Mouse (Mus musculus): ENCODE measurements around the gene Glrx. TPM values are rescaled to one million over a fixed set of nuclear protein-coding genes. Genes with fewer than 3 reads are reported as not detected.

The Glrx gene
- total and polyA plus RNA-seq, 3 experiments, result 21.2 to 65.5 (median 53.3) TPM

- DNase-seq (ENCODE audit: extremely low read depth), result no peak
- H3K4me1 ChIP-seq (ENCODE audit: control insufficient read depth in 1 of 2, insufficient read depth in 2 of 2), result peaks cover 4 to 32% of the 10 kb centered on the region in 2 experiments; a peak in 3 of 4 replicates
- in situ Hi-C loops (cut with MboI; ENCODE audit: low pct_ligation_motif_present, low pct_unique_long_range_greater_than_20kb, low sequenced_read_pairs) (loop anchor here (5.0 to 25.0 kb wide), 2 partner anchors 658 to 1018 kb away; no protein-coding TSS in a partner anchor), dilution Hi-C loops (cut with MboI; ENCODE audit: extremely low pct_ligation_motif_present, extremely low pct_unique_long_range_greater_than_20kb, low sequenced_read_pairs) (no loop called here)
- H3K27me3 ChIP-seq (replicated peaks), result no peaks in the 10 kb centered on the region
- no peak for TF ChIP-seq USF2 (conservative IDR thresholded peaks at IDR 0.05; ENCODE audit: low read depth, low read length)
- no peak for TF ChIP-seq ZNF384 (IDR thresholded peaks at IDR 0.05; ENCODE audit: low read depth, low read length)
- no peak for TF ChIP-seq NRF1 (IDR thresholded peaks at IDR 0.05; ENCODE audit: low read depth, low read length)
- TF ChIP-seq MXI1 (IDR thresholded peaks at IDR 0.05; ENCODE audit: low read depth, low read length), result no peak
- no peak overlapping the region for H3K4me2 ChIP-seq (ENCODE audit: insufficient read depth, low read depth, poor library complexity, severe bottlenecking)
- H3K27ac ChIP-seq (ENCODE audit: insufficient read depth, low read depth), result no peak overlapping the region
- H3K9ac ChIP-seq (ENCODE audit: insufficient read depth, low read depth), result no peak overlapping the region
- H3K9me3 ChIP-seq (replicated peaks; ENCODE audit: low read length), result peaks cover 2% of the 10 kb centered on the region
- H3K79me2 ChIP-seq (replicated peaks; ENCODE audit: control insufficient read depth, extremely low read depth, insufficient read depth, poor library complexity, severe bottlenecking), result no peaks in the 10 kb centered on the region
- no peak overlapping the region for H3K4me3 ChIP-seq (replicated peaks in 1 of 3; ENCODE audit: low read depth in 2 of 3, low read length in 2 of 3, poor library complexity in 1 of 3)
- H3K36me3 ChIP-seq (replicated peaks in 1 of 2; ENCODE audit: control insufficient read depth in 1 of 2, insufficient read depth in 1 of 2, low read length in 1 of 2), result no peaks in the 10 kb centered on the region
These were observed 40.8 kb downstream of the Glrx start for GRCm38 (mm10) chr13:75880501-75880900.

- H3K27ac ChIP-seq (ENCODE audit: insufficient read depth, low read depth), result no peak overlapping the region
- no peak overlapping the region for H3K4me2 ChIP-seq (ENCODE audit: insufficient read depth, low read depth, poor library complexity, severe bottlenecking)
- dilution Hi-C loops (cut with MboI; ENCODE audit: extremely low pct_ligation_motif_present, extremely low pct_unique_long_range_greater_than_20kb, low sequenced_read_pairs) (no loop called here), in situ Hi-C loops (cut with MboI; ENCODE audit: low pct_ligation_motif_present, low pct_unique_long_range_greater_than_20kb, low sequenced_read_pairs) (loop anchor here (5.0 to 25.0 kb wide), 2 partner anchors 661 to 1021 kb away; no protein-coding TSS in a partner anchor)
- peaks cover 0 to 15% of the 10 kb centered on the region in 2 experiments; a peak in 2 of 4 replicates for H3K4me1 ChIP-seq (ENCODE audit: control insufficient read depth in 1 of 2, insufficient read depth in 2 of 2)
- H3K9ac ChIP-seq (ENCODE audit: insufficient read depth, low read depth), result no peak overlapping the region
- TF ChIP-seq KAT2A (IDR thresholded peaks at IDR 0.05; ENCODE audit: insufficient replicate concordance, low read length) (no peak), MXI1 (IDR thresholded peaks at IDR 0.05; ENCODE audit: low read depth, low read length) (no peak), USF2 (conservative IDR thresholded peaks at IDR 0.05; ENCODE audit: low read depth, low read length) (no peak), ETS1 (conservative IDR thresholded peaks at IDR 0.05; ENCODE audit: low read depth, low read length) (no peak), UBTF (IDR thresholded peaks at IDR 0.05; ENCODE audit: low read depth, low read length) (no peak), JUND (conservative IDR thresholded peaks at IDR 0.05; ENCODE audit: low read depth, low read length) (no peak), JUN (IDR thresholded peaks at IDR 0.05; ENCODE audit: insufficient read depth, low read depth, low read length) (no peak), ZC3H11A (IDR thresholded peaks at IDR 0.05; ENCODE audit: low read depth, low read length) (no peak), MAX (IDR thresholded peaks at IDR 0.05; ENCODE audit: low read length) (no peak), RAD21 (IDR thresholded peaks at IDR 0.05; ENCODE audit: low read depth, low read length) (no peak), MAZ (IDR thresholded peaks at IDR 0.05; ENCODE audit: low read depth, low read length) (no peak), RCOR1 (conservative IDR thresholded peaks at IDR 0.05; ENCODE audit: low read depth, low read length) (no peak), ELF1 (IDR thresholded peaks at IDR 0.05; ENCODE audit: low read depth, low read length) (no peak), USF1 (IDR thresholded peaks at IDR 0.05; ENCODE audit: low read depth, low read length) (no peak), EP300 (IDR thresholded peaks at IDR 0.05; ENCODE audit: low read length) (no peak), GABPA (IDR thresholded peaks at IDR 0.05; ENCODE audit: insufficient replicate concordance, low read depth, low read length) (no peak), E2F4 (IDR thresholded peaks at IDR 0.05; ENCODE audit: insufficient replicate concordance, low read depth, low read length) (no peak)
- no peaks in the 10 kb centered on the region for H3K36me3 ChIP-seq (replicated peaks in 1 of 2; ENCODE audit: control insufficient read depth in 1 of 2, insufficient read depth in 1 of 2, low read length in 1 of 2)
- no peak overlapping the region for H3K4me3 ChIP-seq (replicated peaks in 1 of 3; ENCODE audit: low read depth in 2 of 3, low read length in 2 of 3, poor library complexity in 1 of 3)
- peaks cover 2% of the 10 kb centered on the region for H3K9me3 ChIP-seq (replicated peaks; ENCODE audit: low read length)
- DNase-seq (ENCODE audit: extremely low read depth), result no peak
- no peaks in the 10 kb centered on the region for H3K79me2 ChIP-seq (replicated peaks; ENCODE audit: control insufficient read depth, extremely low read depth, insufficient read depth, poor library complexity, severe bottlenecking)
- no peaks in the 10 kb centered on the region for H3K27me3 ChIP-seq (replicated peaks)
These were observed 44.1 kb downstream of the Glrx start for GRCm38 (mm10) chr13:75883792-75884191.
